Mouse (Mus musculus) small intestine, adult 2 months (tissue): ENCODE measurements at regions not wholly inside any gene's neighbourhood (a gene's known extent, or its start where the extent isn't known, plus 50 kb on each side); places are given as distances from the start of the nearest gene placed in this dataset.

Source experiments
- CTCF ChIP-seq: fragments of 200-500 bp; IDR thresholded peaks from 2 replicates; pipeline ENCODE4 v1.5.1; 2012; ENCODE audit warnings: low read depth, mild to moderate bottlenecking, control low read depth, inconsistent platforms, low read length, moderate library complexity, mixed read lengths; ENCODE audit not compliant: insufficient replicate concordance, insufficient read length; ENCODE audit errors: extremely low read depth
- POLR2A ChIP-seq: fragments of 200-500 bp; IDR thresholded peaks from 2 replicates; pipeline ENCODE4 v1.6.1; 2012; ENCODE audit warnings: low read depth, mild to moderate bottlenecking, control low read depth, inconsistent platforms, low read length, moderate library complexity

GRCm38 (mm10) chr1:137106444-137106843, 146.2 kb upstream of the Nr5a2 start:
- no peak for TF ChIP-seq POLR2A
- no peak for TF ChIP-seq CTCF
